Mouse (Mus musculus): Measurements from ENCODE around the gene Top3a. TPM values are rescaled to one million over a fixed set of nuclear protein-coding genes. Genes with fewer than 3 reads are reported as not detected.
"Not testable (repeated sequence)": the region's sequence is repeated elsewhere in the genome, so short reads cannot be mapped to it uniquely, and the experiment has no call there.

The Top3a gene
- polyA plus RNA-seq (2012; ENCODE audit: insufficient read depth, insufficient read length, missing spikeins), result 2.2 and 2.6 TPM in 2 replicates

GRCm38 (mm10) chr11:60776829-60777740 is at the start of gene Top3a, which contains the start of gene Smcr8:
Gene Top3a (minus strand): TSS chr11:60777365.
Gene Smcr8 (plus strand): TSS chr11:60777524.
- Histone ChIP-seq H3K4me3 (ENCODE audit: insufficient read depth, low read depth, low read length) (peak within 1 kb of the TSS; percentile 85), H3K27ac (replicated peaks; ENCODE audit: low read depth, low read length) (peak within 1 kb of the TSS; percentile 97), H3K4me1 (ENCODE audit: control insufficient read depth, insufficient read depth, insufficient read length, low read length) (peaks cover 40% of the 10 kb centered on the region)

GRCm38 (mm10) chr11:60826700-60827099 is 49.5 kb upstream of the Top3a start:
- Histone ChIP-seq H3K4me3 (ENCODE audit: insufficient read depth, low read depth, low read length) (no peak overlapping the region), H3K4me1 (ENCODE audit: control insufficient read depth, insufficient read depth, insufficient read length, low read length) (0 out of 2 replicates have a peak, but pooled peaks cover 3% of the 10 kb centered on the region), H3K27ac (replicated peaks; ENCODE audit: low read depth, low read length) (no peak overlapping the region)

GRCm38 (mm10) chr11:60825191-60825590 is 48.0 kb upstream of the Top3a start:
- H3K4me1 ChIP-seq (ENCODE audit: control insufficient read depth, insufficient read depth, insufficient read length, low read length), result no peaks in the 10 kb centered on the region
- no peak overlapping the region for H3K27ac ChIP-seq (replicated peaks; ENCODE audit: low read depth, low read length)
- no peak overlapping the region for H3K4me3 ChIP-seq (ENCODE audit: insufficient read depth, low read depth, low read length)

- no peak overlapping the region for H3K4me3 ChIP-seq (ENCODE audit: insufficient read depth, low read depth, low read length)
- no peak overlapping the region for H3K27ac ChIP-seq (replicated peaks; ENCODE audit: low read depth, low read length)
- no peaks in the 10 kb centered on the region for H3K4me1 ChIP-seq (ENCODE audit: control insufficient read depth, insufficient read depth, insufficient read length, low read length)
These were observed 46.6 kb upstream of the Top3a start for GRCm38 (mm10) chr11:60823771-60824170.

GRCm38 (mm10) chr11:60816398-60816797 is 39.2 kb upstream of the Top3a start:
- Histone ChIP-seq H3K4me1 (ENCODE audit: control insufficient read depth, insufficient read depth, insufficient read length, low read length) (no peaks in the 10 kb centered on the region), H3K4me3 (ENCODE audit: insufficient read depth, low read depth, low read length) (no peak overlapping the region), H3K27ac (replicated peaks; ENCODE audit: low read depth, low read length) (no peak overlapping the region)

- H3K4me1 ChIP-seq (ENCODE audit: control insufficient read depth, insufficient read depth, insufficient read length, low read length); H3K27ac ChIP-seq (replicated peaks; ENCODE audit: low read depth, low read length): not testable (repeated sequence)
- H3K4me3 ChIP-seq (ENCODE audit: insufficient read depth, low read depth, low read length), result peak within 1 kb of the TSS; percentile 57
These were observed 34.5 kb upstream of the Top3a start, which contains the start of gene Shmt1 for GRCm38 (mm10) chr11:60811618-60812017. Gene Shmt1 (minus strand): TSS chr11:60811718.

GRCm38 (mm10) chr11:60811054-60811460 is 33.9 kb upstream of the Top3a start:
- Histone ChIP-seq H3K27ac (replicated peaks; ENCODE audit: low read depth, low read length) (no peak overlapping the region), H3K4me3 (ENCODE audit: insufficient read depth, low read depth, low read length) (peak overlapping the region; percentile 57), H3K4me1 (ENCODE audit: control insufficient read depth, insufficient read depth, insufficient read length, low read length) (peaks cover 3% of the 10 kb centered on the region)

- H3K4me3 ChIP-seq (ENCODE audit: insufficient read depth, low read depth, low read length), result peak overlapping the region; percentile 57
- H3K27ac ChIP-seq (replicated peaks; ENCODE audit: low read depth, low read length), result no peak overlapping the region
- H3K4me1 ChIP-seq (ENCODE audit: control insufficient read depth, insufficient read depth, insufficient read length, low read length), result peaks cover 3% of the 10 kb centered on the region
These were observed 33.1 kb upstream of the Top3a start for GRCm38 (mm10) chr11:60810046-60810965.

- peaks cover 3% of the 10 kb centered on the region for H3K4me1 ChIP-seq (ENCODE audit: control insufficient read depth, insufficient read depth, insufficient read length, low read length)
- H3K4me3 ChIP-seq (ENCODE audit: insufficient read depth, low read depth, low read length), result no peak overlapping the region
- no peak overlapping the region for H3K27ac ChIP-seq (replicated peaks; ENCODE audit: low read depth, low read length)
These were observed 32.4 kb upstream of the Top3a start for GRCm38 (mm10) chr11:60809546-60809945.

GRCm38 (mm10) chr11:60808286-60809070 is 31.3 kb upstream of the Top3a start:
- Histone ChIP-seq H3K4me1 (ENCODE audit: control insufficient read depth, insufficient read depth, insufficient read length, low read length) (peaks cover 3% of the 10 kb centered on the region), H3K27ac (replicated peaks; ENCODE audit: low read depth, low read length) (0 out of 2 replicates have a peak overlapping the region, but pooled peaks have one; percentile 32), H3K4me3 (ENCODE audit: insufficient read depth, low read depth, low read length) (no peak overlapping the region)

GRCm38 (mm10) chr11:60800892-60801291 is 23.7 kb upstream of the Top3a start:
- no peak overlapping the region for H3K27ac ChIP-seq (replicated peaks; ENCODE audit: low read depth, low read length)
- H3K4me3 ChIP-seq (ENCODE audit: insufficient read depth, low read depth, low read length), result no peak overlapping the region
- no peaks in the 10 kb centered on the region for H3K4me1 ChIP-seq (ENCODE audit: control insufficient read depth, insufficient read depth, insufficient read length, low read length)

- H3K4me3 ChIP-seq (ENCODE audit: insufficient read depth, low read depth, low read length), result no peak overlapping the region
- no peaks in the 10 kb centered on the region for H3K4me1 ChIP-seq (ENCODE audit: control insufficient read depth, insufficient read depth, insufficient read length, low read length)
- H3K27ac ChIP-seq (replicated peaks; ENCODE audit: low read depth, low read length), result no peak overlapping the region
These were observed 22.8 kb upstream of the Top3a start for GRCm38 (mm10) chr11:60799977-60800376.

GRCm38 (mm10) chr11:60796342-60796741 is 19.2 kb upstream of the Top3a start:
- Histone ChIP-seq H3K4me1 (ENCODE audit: control insufficient read depth, insufficient read depth, insufficient read length, low read length) (no peaks in the 10 kb centered on the region), H3K27ac (replicated peaks; ENCODE audit: low read depth, low read length) (0 out of 2 replicates have a peak overlapping the region, but pooled peaks have one; percentile 32), H3K4me3 (ENCODE audit: insufficient read depth, low read depth, low read length) (no peak overlapping the region)

- Histone ChIP-seq H3K27ac (replicated peaks; ENCODE audit: low read depth, low read length) (no peak overlapping the region), H3K4me1 (ENCODE audit: control insufficient read depth, insufficient read depth, insufficient read length, low read length) (no peaks in the 10 kb centered on the region)
These were observed 13.3 kb upstream of the Top3a start for GRCm38 (mm10) chr11:60790472-60790871.

More at GRCm38 (mm10) chr11:60790472-60790871, 13.3 kb upstream of the Top3a start:
- no peak overlapping the region for H3K4me3 ChIP-seq (ENCODE audit: insufficient read depth, low read depth, low read length)

Measured in brown adipose tissue, adult 24 weeks (tissue).